Mouse (Mus musculus): ENCODE results near the gene Srsf9. TPM values are rescaled to one million over a fixed set of nuclear protein-coding genes. Genes with fewer than 3 reads are reported as not detected.
A peak's percentile ranks its signal among the peaks of the same experiment; 100 is the strongest.

The Srsf9 gene
- total and polyA plus RNA-seq, 2 experiments from 2014 or later, result 44.1 to 93.8 TPM

DNA sequence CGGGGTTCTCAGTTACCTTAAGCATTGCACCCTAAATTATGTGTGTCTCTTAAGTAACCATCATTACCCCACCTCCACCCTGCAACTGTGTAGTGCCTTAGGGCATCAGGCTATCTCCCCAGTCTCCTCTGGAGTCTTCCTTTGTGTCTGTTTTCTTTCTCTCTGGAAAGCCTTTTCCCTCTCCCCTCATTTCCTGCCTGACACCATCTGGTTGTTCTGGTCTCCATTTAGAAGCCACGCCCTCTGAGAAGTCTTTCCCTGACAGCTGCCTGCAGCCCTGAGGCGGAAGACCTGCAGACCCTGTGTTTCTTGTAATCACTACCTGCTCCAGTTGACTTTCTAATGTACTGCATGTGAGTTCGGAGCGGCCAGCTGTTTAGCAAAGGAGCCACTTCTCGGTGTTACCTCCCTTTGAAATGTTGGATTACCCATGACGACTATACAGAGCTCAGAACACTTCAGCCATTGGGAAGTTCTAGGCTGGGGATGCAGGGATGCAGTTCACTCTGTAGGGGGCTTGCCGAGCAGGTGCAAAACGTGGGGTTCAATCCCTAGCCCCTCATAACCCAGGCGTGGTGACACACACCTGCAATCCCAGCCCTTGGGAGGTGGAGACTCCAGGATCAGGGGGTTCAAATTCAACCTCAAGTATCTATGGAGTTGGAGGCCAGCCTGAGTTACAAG, 9.2 kb upstream of the Srsf9 start:
- H3K27me3 ChIP-seq (ENCODE audit: insufficient read depth, low read length), result no peaks in the 10 kb centered on the region
- H3K27ac ChIP-seq (ENCODE audit: low read depth, low read length), result no peak overlapping the region
- H3K4me1 ChIP-seq (ENCODE audit: insufficient read depth, low read length), result no peaks in the 10 kb centered on the region
- no peaks in the 10 kb centered on the region for H3K36me3 ChIP-seq (ENCODE audit: insufficient read depth, low read length)
- TF ChIP-seq CTCF (IDR thresholded peaks at IDR 0.05), result no peak
- no peak overlapping the region for H3K4me2 ChIP-seq (ENCODE audit: low read depth, low read length, poor library complexity, severe bottlenecking)
- DNase-seq (ENCODE audit: low spot score), result peak; percentile 54
- no peaks in the 10 kb centered on the region for H3K9me3 ChIP-seq (ENCODE audit: low read length)
- ATAC-seq (ENCODE audit: low FRiP score), result peak; percentile 27; the same call in 1 of the 2 replicates
- H3K4me3 ChIP-seq (ENCODE audit: low read depth, low read length), result no peak overlapping the region
- 9% methylated on average over 10 of the region's 10 CpGs for WGBS
- no peak overlapping the region for H3K9ac ChIP-seq (replicated peaks; ENCODE audit: low read length, poor library complexity, severe bottlenecking)

DNA sequence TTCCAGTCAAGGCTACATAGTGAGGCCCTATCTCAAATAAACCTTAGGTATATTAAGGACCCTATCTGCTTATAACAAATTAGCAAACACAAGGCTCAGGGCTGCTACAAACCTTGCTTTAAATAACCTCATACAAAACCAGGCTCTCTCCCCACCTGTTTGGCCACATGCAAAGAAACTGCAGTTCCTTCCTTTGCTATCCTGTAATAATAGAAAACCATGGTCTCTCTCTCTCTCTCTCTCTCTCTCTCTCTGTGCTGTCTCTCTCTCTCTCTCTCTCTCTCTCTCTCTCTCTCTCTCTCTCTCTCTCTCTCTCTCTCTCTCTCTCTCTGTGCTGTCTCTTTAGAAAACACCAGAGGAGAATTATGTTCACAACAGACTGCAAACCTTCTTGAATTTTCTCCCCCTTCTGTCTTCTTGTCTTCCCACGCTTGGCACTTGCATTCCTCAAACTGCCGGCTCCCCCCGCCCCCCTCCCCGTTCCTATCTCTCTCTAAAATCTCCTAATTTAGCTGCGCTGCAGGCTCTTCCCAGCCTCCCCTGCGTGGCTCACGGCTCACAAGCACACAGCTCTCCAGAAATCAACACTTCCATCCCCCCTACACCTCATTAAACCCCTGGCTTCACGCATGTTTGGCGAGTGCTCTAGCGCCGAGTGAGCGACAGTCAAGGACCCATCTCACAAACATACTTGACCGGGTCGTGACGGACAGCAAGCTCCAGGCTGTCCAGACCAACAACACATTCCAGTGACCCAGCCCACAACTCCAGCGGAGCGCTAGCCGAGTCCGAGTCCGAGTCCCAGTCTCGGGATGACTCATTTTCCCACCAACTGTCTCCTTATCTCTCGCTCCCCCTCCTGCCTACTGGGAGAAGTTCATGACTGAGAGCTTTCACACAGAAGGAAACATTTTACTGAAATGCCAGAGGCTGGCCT, 7.7 kb upstream of the Srsf9 start:
- no peaks in the 10 kb centered on the region for H3K27me3 ChIP-seq (ENCODE audit: insufficient read depth, low read length)
- WGBS, result under 1% methylated on average over 22 of the region's 22 CpGs
- TF ChIP-seq CTCF (IDR thresholded peaks at IDR 0.05), result peak; percentile 72
- DNase-seq (ENCODE audit: low spot score), result peak; percentile 83
- no peaks in the 10 kb centered on the region for H3K9me3 ChIP-seq (ENCODE audit: low read length)
- no peak for ATAC-seq (ENCODE audit: low FRiP score)
- peak overlapping the region; percentile 71 for H3K27ac ChIP-seq (ENCODE audit: low read depth, low read length)
- H3K4me1 ChIP-seq (ENCODE audit: insufficient read depth, low read length), result no peaks in the 10 kb centered on the region
- peak overlapping the region; percentile 40 for H3K9ac ChIP-seq (replicated peaks; ENCODE audit: low read length, poor library complexity, severe bottlenecking)
- no peaks in the 10 kb centered on the region for H3K36me3 ChIP-seq (ENCODE audit: insufficient read depth, low read length)
- H3K4me2 ChIP-seq (ENCODE audit: low read depth, low read length, poor library complexity, severe bottlenecking), result peak overlapping the region; percentile 64
- peak overlapping the region; percentile 37 for H3K4me3 ChIP-seq (ENCODE audit: low read depth, low read length)

DNA sequence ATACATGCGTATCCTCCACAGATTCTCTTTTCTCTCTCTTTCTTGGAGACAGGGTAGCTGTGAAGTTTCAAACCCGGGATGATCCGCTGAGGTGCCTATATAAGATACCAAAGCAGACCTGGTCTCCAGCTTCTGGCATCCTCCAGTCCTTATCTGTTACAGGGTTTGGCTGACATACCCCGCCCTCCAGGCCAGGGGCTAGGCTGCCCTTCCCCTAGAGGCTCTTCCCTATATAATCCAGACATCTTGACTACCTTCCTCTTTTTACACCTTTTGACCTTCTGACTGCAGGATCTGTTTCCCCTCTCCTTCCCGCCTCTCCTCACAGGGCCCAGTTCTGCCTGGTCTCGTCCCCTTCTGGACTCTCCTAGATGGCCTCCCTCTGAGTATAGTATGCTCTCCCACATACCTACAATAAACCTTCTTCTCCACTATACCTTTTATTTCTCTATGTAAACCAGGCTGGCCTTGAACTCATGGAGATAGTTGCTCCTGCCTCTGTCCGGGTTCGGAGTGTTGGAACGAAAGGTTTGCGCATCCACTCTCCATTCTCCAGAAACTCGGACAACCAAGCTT, 633 bp upstream of the Srsf9 start:
- Histone ChIP-seq H3K4me1 (ENCODE audit: insufficient read depth, low read length) (0 out of 2 replicates have a peak, but pooled peaks cover 4% of the 10 kb centered on the region), H3K4me2 (ENCODE audit: low read depth, low read length, poor library complexity, severe bottlenecking) (peak overlapping the region; percentile 85), H3K27ac (ENCODE audit: low read depth, low read length) (peak overlapping the region; percentile 88), H3K4me3 (ENCODE audit: low read depth, low read length) (peak overlapping the region; percentile 94), H3K9me3 (ENCODE audit: low read length) (no peaks in the 10 kb centered on the region), H3K36me3 (ENCODE audit: insufficient read depth, low read length) (peaks cover 7% of the 10 kb centered on the region), H3K27me3 (ENCODE audit: insufficient read depth, low read length) (no peaks in the 10 kb centered on the region), H3K9ac (replicated peaks; ENCODE audit: low read length, poor library complexity, severe bottlenecking) (peak overlapping the region; percentile 86)
- DNase-seq (ENCODE audit: low spot score) (no peak), ATAC-seq (ENCODE audit: low FRiP score) (0 out of 2 replicates have a peak, but pooled peaks have one; percentile 33)
- no peak for TF ChIP-seq CTCF (IDR thresholded peaks at IDR 0.05)
- 28% methylated on average over 11 of the region's 11 CpGs for WGBS

DNA sequence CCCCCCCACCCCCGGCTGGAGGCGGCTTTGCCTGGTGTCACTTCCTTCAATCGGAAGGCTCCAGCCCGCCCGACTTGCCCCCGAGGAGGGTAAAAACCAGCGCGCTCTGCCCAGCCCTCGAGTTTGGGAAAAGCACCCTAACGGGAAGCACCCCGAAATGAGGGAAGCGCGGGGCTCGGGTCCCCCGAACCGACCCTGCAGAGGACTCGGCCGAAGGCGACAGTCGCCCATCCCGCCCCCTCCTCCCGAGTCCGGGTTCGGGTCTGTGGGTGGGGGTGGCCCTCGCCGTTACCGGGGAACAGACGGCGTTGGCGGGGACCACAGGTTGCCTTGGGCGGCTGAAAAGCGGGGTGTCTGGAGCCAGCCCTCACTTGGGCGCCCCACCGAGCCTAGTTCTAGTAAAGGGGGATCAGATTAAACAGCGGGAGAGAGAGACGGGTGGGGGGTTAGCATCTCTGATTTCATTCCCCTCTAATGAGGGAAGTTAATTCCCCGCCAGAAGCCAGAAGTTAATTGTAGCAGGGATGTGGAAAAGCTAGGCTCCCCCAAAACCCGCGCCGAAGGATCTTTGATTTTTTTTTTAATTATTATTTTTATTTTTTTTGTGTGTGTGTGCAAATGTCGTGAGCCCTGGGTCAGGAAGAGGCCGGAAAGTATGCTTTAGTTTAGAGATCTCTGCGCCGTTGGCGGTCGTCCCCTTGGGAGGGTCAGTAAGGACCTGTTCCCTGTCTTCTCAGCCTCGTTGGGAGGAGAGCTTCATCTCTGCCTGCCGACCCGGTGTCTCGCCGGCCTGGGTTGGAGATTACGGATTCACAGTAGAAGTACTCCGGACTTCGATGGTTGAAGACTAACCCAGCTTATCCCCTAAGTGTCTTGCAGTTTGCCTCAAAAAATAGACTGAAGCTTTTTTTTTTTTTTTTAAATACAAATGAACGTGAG, 902 bp downstream of the Srsf9 start:
- WGBS, result under 1% methylated on average over 51 of the region's 55 CpGs
- DNase-seq (ENCODE audit: low spot score), result no peak
- H3K27ac ChIP-seq (ENCODE audit: low read depth, low read length), result peak overlapping the region; percentile 88
- H3K27me3 ChIP-seq (ENCODE audit: insufficient read depth, low read length), result no peaks in the 10 kb centered on the region
- H3K4me3 ChIP-seq (ENCODE audit: low read depth, low read length), result peak overlapping the region; percentile 94
- ATAC-seq (ENCODE audit: low FRiP score), result peak; percentile 24; the same call in 1 of the 2 replicates
- 0 out of 2 replicates have a peak, but pooled peaks cover 4% of the 10 kb centered on the region for H3K4me1 ChIP-seq (ENCODE audit: insufficient read depth, low read length)
- peak overlapping the region; percentile 86 for H3K9ac ChIP-seq (replicated peaks; ENCODE audit: low read length, poor library complexity, severe bottlenecking)
- TF ChIP-seq CTCF (IDR thresholded peaks at IDR 0.05), result no peak
- H3K9me3 ChIP-seq (ENCODE audit: low read length), result no peaks in the 10 kb centered on the region
- peaks cover 22% of the 10 kb centered on the region for H3K36me3 ChIP-seq (ENCODE audit: insufficient read depth, low read length)
- H3K4me2 ChIP-seq (ENCODE audit: low read depth, low read length, poor library complexity, severe bottlenecking), result peak overlapping the region; percentile 85

DNA sequence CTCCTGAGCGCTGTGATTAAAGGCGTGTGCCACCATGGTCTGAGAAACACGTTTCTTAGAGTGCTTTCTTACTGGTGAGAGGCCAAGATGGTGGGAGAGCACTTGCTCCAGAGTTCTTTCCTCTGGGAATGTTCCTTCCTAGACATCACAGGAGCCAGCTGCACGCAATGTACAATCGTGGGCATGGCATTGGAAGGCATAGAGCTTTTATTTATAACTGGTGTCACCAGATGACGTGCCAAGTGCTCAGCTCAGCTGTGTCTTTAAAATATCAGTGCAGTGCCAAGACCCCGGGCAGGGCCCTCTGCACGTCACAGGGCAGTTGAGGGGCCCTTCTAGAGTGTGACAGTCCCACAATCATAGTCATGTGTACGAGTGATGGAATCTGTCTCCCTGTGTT, 4.0 kb downstream of the Srsf9 start:
- DNase-seq (ENCODE audit: low spot score), result no peak
- H3K9me3 ChIP-seq (ENCODE audit: low read length), result no peaks in the 10 kb centered on the region
- no peak for TF ChIP-seq CTCF (IDR thresholded peaks at IDR 0.05)

More for the DNA sequence above, 4.0 kb downstream of the Srsf9 start:
- no peak for ATAC-seq (ENCODE audit: low FRiP score)
- H3K36me3 ChIP-seq (ENCODE audit: insufficient read depth, low read length), result peaks cover 47% of the 10 kb centered on the region
- H3K27ac ChIP-seq (ENCODE audit: low read depth, low read length), result no peak overlapping the region
- no peaks in the 10 kb centered on the region for H3K27me3 ChIP-seq (ENCODE audit: insufficient read depth, low read length)
- no peak overlapping the region for H3K4me2 ChIP-seq (ENCODE audit: low read depth, low read length, poor library complexity, severe bottlenecking)
- 82% methylated on average over 9 of the region's 9 CpGs for WGBS
- H3K9ac ChIP-seq (replicated peaks; ENCODE audit: low read length, poor library complexity, severe bottlenecking), result no peak overlapping the region
- H3K4me3 ChIP-seq (ENCODE audit: low read depth, low read length), result no peak overlapping the region
- H3K4me1 ChIP-seq (ENCODE audit: insufficient read depth, low read length), result 0 out of 2 replicates have a peak, but pooled peaks cover 4% of the 10 kb centered on the region

Measured in midbrain, postnatal 0 days (tissue).